Mouse (Mus musculus) heart, adult 2 months (tissue): ENCODE data around the gene Ptprm.

Experiments used
- CTCF ChIP-seq: fragments of 200-600 bp; IDR thresholded peaks from 2 replicates; pipeline ENCODE4 v1.8.1; 2022; ENCODE audit warnings: antibody characterized with exemption, mild to moderate bottlenecking, moderate library complexity
- POLR2A ChIP-seq: fragments of 200-500 bp; IDR thresholded peaks from 2 replicates; pipeline ENCODE4 v1.6.1; 2011; ENCODE audit warnings: mild to moderate bottlenecking, low read depth, low read length, control low read depth; ENCODE audit not compliant: insufficient read depth

DNA sequence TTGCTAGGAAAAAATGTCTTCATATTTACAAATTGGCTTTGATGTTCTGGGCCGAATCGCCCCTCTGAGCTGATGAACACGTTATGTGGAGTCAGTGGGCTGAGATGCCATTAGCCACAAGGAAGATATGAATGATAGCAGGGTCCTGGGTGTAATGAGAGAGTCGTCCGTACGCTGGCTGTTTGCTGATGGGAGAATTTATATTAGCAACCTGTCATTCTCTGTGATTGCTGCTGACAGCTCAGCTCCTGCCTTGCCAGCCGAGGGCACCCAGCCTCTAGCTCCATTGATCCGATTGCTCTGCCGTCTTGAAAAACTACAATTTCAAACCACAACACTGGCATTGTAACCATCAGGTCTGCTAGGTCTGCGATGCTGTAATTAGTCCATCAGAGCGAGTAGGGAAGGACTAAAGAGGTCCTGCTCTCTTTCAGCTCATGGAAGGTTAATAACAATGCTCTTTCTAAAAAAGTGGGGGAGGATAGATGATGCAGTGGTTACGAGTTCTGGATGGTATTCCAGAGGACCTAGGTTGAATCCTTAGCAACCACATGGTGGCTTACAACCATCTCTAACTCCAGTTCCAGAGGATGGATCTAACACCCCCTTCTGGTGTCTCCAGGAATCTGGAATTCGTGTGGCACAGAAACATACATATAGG, 734.1 kb downstream of the Ptprm start:
- no peak for TF ChIP-seq CTCF
- TF ChIP-seq POLR2A: no peak
